Mouse (Mus musculus) midbrain, embryonic 10.5 days (tissue): ENCODE measurements around the gene Enthd1. TPM values are rescaled to one million over a fixed set of nuclear protein-coding genes. Genes with fewer than 3 reads are reported as not detected.
A peak's percentile ranks its signal among the peaks of the same experiment; 100 is the strongest.
"Not testable (repeated sequence)": the region's sequence is repeated elsewhere in the genome, so short reads cannot be mapped to it uniquely, and the experiment has no call there.

ENCODE experiments used
- DNase-seq: peaks from one replicate; pipeline ENCODE4 v3.0.0-alpha.2; 2017; ENCODE audit warnings: low spot score
- H3K27ac ChIP-seq: fragments of 300-500 bp; sonication (generic); replicated peaks from 2 replicates; pipeline ENCODE4 v1.5.1; 2016; ENCODE audit warnings: mild to moderate bottlenecking
- H3K27me3 ChIP-seq: fragments of 300-500 bp; sonication (generic); 2 replicates; pipeline ENCODE4 v1.6.1; 2016; ENCODE audit warnings: low read depth, mild to moderate bottlenecking; ENCODE audit not compliant: poor library complexity, severe bottlenecking
- H3K36me3 ChIP-seq: fragments of 300-500 bp; sonication (generic); 2 replicates; pipeline ENCODE4 v1.6.1; 2016; ENCODE audit warnings: mild to moderate bottlenecking, moderate library complexity
- H3K4me1 ChIP-seq: fragments of 300-500 bp; sonication (generic); 2 replicates; pipeline ENCODE4 v1.6.1; 2016
- H3K4me3 ChIP-seq: fragments of 300-500 bp; sonication (generic); 2 replicates; pipeline ENCODE4 v1.5.1; 2016; ENCODE audit warnings: mild to moderate bottlenecking, moderate library complexity
- H3K9me3 ChIP-seq: fragments of 300-500 bp; sonication (generic); replicated peaks from 2 replicates; pipeline ENCODE4 v1.6.1; 2016; ENCODE audit warnings: mild to moderate bottlenecking
- WGBS: fragments of 180-500 bp; shearing (Covaris S2); methylation state at CpG from one replicate; pipeline ENCODE4 v1.1.7; 2016; 5-methylcytosine and 5-hydroxymethylcytosine counted together
- polyA plus RNA-seq: library from polyadenylated mRNA; unstranded; fragments of >200 nt; fragmentation: Nextera tagmentation; extraction: Ambion mirVana; gene quantifications from 2 replicates; pipeline ENCODE4 v1.2.1, GENCODE M21; 2016

Enthd1 gene
- polyA plus RNA-seq, 1 experiment from 2014 or later, result not detected

DNA sequence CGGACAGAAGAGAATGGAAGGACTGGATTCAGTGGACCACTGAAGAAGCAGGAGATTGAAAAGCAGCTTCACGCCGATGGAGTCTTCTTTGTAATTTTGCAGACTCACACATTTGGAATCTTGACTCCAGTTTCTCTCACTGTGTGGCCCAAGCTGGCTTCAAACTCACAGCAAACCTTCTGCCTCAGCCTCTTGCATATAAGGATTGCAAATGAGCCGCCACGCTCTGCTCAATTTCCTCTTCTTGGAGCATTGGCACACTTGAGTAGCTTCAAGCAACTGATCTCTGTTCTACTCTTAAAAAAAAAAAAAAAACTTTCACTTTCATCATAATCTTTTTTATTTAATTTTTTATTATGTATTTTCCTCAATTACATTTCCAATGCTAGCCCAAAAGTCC lies 45.0 kb downstream of the Enthd1 start:
- WGBS, result 88% methylated on average over 5 of the region's 5 CpGs
- no peak for DNase-seq
- no peaks in the 10 kb centered on the region for H3K36me3 ChIP-seq
- no peaks in the 10 kb centered on the region for H3K9me3 ChIP-seq
- H3K4me1 ChIP-seq, result peaks cover 4% of the 10 kb centered on the region
- H3K4me3 ChIP-seq, result no peak overlapping the region
- no peaks in the 10 kb centered on the region for H3K27me3 ChIP-seq
- H3K27ac ChIP-seq, result no peak overlapping the region

DNA sequence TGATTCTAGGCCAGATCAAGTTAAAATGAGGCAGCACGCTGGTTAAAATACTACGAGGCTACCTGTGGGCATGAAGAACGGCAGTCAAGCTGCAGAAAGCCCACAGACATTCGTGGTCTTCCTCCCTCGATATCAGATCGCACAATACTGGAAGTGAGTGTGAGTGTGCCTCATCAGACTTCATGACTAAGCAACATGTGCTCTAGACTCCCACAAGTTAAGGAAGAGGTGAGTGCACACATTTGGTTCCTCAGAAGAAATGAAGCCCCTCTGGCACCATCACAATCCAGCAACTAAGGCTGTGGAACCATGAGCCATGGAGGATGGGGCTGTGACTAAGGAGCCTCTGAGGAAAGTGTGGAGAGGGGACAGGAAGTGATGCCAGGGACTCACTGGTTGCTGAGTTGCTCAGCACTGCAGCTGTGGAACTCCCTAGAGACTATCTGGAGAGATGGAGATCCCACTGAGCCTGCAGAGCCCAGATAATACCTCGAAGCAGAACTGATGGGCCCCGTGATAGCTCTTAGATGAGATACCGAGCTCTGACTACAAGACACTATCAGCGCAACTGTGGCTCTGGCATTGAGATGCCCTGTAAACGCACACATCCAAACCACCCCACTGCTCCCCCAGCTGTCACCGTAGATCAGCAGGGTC lies 46.3 kb downstream of the Enthd1 start:
- DNase-seq, result no peak
- no peak overlapping the region for H3K4me3 ChIP-seq
- H3K9me3 ChIP-seq, result no peaks in the 10 kb centered on the region
- no peaks in the 10 kb centered on the region for H3K36me3 ChIP-seq
- H3K4me1 ChIP-seq, result peaks cover 4% of the 10 kb centered on the region
- WGBS, result 90% methylated on average over 12 of the region's 12 CpGs
- H3K27me3 ChIP-seq, result no peaks in the 10 kb centered on the region
- H3K27ac ChIP-seq, result no peak overlapping the region

DNA sequence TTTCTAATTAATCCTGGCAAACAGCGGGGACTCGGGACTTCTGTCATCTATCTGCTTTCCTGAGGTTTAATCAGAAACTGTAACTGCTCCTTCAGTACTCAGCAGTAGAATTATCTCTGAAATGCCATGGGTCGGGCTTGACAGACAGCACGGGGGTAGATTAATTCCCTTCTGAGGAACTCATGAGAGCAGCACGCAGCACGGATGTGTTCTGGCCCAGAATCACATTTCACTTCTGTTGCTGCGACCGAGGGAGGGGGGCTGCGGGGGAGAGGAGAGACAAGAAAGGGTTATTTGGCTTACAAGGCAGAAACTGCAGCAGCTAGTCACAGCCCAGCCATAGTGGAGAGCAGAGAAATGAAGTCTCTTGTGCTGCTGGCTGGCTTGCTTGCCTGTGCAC lies 47.0 kb downstream of the Enthd1 start:
- Histone ChIP-seq H3K27ac (no peak overlapping the region), H3K4me3 (no peak overlapping the region), H3K4me1 (peaks cover 4% of the 10 kb centered on the region), H3K9me3 (no peaks in the 10 kb centered on the region), H3K27me3 (no peaks in the 10 kb centered on the region), H3K36me3 (no peaks in the 10 kb centered on the region)
- 64% methylated on average over 9 of the region's 9 CpGs for WGBS
- DNase-seq, result no peak

GRCm38 (mm10) chr15:80516525-80516924 lies 48.4 kb downstream of the Enthd1 start:
- H3K4me3 ChIP-seq, result no peak overlapping the region
- no peaks in the 10 kb centered on the region for H3K9me3 ChIP-seq
- no peak for DNase-seq
- no peaks in the 10 kb centered on the region for H3K36me3 ChIP-seq
- no peak overlapping the region for H3K27ac ChIP-seq
- H3K27me3 ChIP-seq, result no peaks in the 10 kb centered on the region
- peaks cover 4% of the 10 kb centered on the region for H3K4me1 ChIP-seq
- 90% methylated on average over 3 of the region's 3 CpGs for WGBS

DNA sequence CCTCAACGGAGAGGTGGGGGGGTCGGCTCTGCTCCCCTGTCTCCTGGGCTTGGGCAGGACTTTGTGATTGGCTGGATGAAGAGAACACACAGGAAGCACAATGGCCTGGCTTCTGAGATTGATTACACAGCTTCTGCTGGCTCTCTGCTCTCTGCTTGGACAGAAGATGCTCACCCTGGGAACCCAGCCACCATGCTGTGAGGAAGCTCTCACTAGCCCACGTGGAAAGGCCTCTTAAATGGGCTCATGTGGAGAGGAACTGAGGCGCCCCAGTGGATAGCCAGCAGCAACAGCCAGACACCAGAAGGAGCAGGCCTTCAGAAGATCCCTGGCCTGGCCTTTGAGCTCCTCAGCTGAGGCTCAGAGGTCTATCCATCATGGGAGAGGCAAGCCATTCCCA lies 59.9 kb downstream of the Enthd1 start:
- H3K4me1 ChIP-seq, result peaks cover 12% of the 10 kb centered on the region
- H3K27ac ChIP-seq, result peak overlapping the region; percentile 58
- no peak overlapping the region for H3K4me3 ChIP-seq
- H3K27me3 ChIP-seq, result no peaks in the 10 kb centered on the region
- DNase-seq, result peak; percentile 39
- no peaks in the 10 kb centered on the region for H3K36me3 ChIP-seq
- 21% methylated on average over 4 of the region's 4 CpGs for WGBS
- no peaks in the 10 kb centered on the region for H3K9me3 ChIP-seq

- not testable (repeated sequence) for H3K9me3 ChIP-seq, H3K27ac ChIP-seq, H3K36me3 ChIP-seq, H3K4me3 ChIP-seq, DNase-seq, H3K27me3 ChIP-seq
- WGBS, result 94% methylated on average over 4 of the region's 4 CpGs
- peaks cover 12% of the 10 kb centered on the region for H3K4me1 ChIP-seq
These were observed 61.8 kb downstream of the Enthd1 start for GRCm38 (mm10) chr15:80503155-80503554.

DNA sequence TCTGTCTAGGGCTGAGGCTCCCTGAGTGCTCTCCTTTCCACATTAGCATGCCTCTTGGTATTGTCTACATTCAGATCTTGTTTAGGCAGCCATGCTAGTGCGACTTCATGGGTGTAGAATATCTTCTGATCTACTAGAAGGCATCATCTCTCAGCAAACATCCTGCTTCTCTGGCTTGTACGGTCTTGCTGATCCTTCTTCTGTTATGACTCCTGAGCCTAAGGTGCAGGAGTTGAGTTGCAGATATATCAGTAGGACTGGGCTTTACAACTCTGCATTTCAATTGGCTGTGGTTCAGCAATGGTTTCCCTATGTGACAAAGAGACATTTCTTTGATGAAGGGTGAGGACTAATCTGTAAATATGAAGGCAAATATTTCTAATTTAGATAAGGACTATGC lies 62.2 kb downstream of the Enthd1 start:
- DNase-seq, result no peak
- WGBS, result 96% methylated on average over 2 of the region's 2 CpGs
- Histone ChIP-seq H3K27ac (no peak overlapping the region), H3K4me1 (peaks cover 12% of the 10 kb centered on the region), H3K36me3 (no peaks in the 10 kb centered on the region), H3K4me3 (no peak overlapping the region), H3K27me3 (no peaks in the 10 kb centered on the region), H3K9me3 (no peaks in the 10 kb centered on the region)

DNA sequence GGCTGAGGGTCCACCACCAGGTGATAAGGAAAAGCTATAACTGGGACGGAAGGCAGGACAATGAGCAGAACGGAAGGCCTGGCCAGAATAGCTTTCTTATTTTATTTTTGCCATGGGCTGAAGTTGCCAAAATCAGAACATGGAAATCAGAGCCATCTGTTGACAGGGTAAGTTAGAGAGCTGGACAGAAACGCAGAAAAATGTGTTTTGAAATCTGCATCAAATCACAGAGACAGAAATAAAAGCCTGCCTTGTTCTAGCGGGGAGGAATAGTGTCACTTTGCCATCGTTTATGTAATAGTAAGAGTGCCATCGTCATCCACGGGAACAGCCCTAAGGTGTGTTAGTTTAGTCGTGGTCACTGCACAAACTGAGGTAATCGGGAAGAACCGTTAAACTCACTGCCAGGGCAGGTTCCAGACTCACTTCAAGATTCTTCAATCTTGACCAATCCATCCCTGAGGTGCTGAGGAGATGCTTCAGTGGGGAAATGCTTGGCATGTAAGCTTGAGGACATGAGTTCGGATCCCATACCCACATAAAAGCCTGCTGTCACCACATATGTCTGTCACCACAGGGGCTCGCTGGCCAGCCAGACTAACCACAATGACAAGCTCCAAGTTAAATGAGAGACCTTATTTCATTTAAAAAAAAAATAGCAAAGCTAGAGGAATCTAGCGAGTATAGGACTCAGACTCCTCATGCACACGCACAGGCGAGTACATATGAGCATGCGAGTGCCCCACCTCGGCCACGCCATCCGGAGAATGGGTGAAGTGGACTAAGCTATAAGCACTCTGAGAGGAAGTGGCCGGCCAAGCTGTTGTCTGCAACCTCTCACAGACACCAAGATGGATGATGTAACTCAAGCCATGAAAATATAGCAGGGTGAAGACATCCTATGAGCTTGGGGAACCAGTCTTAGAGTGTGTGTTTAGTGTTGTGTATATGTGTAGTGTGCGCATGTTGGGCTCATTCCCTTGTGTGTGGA lies 63.6 kb downstream of the Enthd1 start:
- WGBS, result 92% methylated on average over 21 of the region's 21 CpGs
- Histone ChIP-seq H3K9me3 (no peaks in the 10 kb centered on the region), H3K4me1 (peaks cover 12% of the 10 kb centered on the region), H3K27ac (no peak overlapping the region), H3K36me3 (no peaks in the 10 kb centered on the region), H3K27me3 (no peaks in the 10 kb centered on the region), H3K4me3 (no peak overlapping the region)
- DNase-seq, result no peak

DNA sequence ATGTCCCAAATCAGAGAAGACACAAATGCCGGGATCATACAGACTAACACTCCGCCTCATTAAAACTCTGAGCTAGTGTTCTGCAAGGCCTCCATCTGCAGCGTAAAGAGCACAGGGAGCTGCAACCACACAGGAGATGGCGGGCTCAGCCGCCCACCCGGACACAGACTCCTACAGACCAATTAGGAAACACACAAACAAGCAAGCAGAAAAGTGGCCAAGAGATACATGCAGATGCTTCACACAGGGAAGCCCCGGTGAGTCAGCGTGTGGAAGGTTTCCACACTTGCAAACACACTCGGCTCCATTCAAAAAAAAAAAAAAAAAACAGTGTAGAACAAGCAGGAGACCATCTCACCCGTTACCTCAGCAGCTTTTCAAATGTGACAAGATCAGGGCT lies 64.5 kb downstream of the Enthd1 start:
- 85% methylated on average over 10 of the region's 10 CpGs for WGBS
- H3K9me3 ChIP-seq, result no peaks in the 10 kb centered on the region
- H3K4me3 ChIP-seq, result no peak overlapping the region
- H3K27me3 ChIP-seq, result peaks cover 3% of the 10 kb centered on the region; the same call in 1 of the 2 replicates
- no peaks in the 10 kb centered on the region for H3K36me3 ChIP-seq
- peaks cover 8% of the 10 kb centered on the region for H3K4me1 ChIP-seq
- no peak for DNase-seq
- H3K27ac ChIP-seq, result no peak overlapping the region

DNA sequence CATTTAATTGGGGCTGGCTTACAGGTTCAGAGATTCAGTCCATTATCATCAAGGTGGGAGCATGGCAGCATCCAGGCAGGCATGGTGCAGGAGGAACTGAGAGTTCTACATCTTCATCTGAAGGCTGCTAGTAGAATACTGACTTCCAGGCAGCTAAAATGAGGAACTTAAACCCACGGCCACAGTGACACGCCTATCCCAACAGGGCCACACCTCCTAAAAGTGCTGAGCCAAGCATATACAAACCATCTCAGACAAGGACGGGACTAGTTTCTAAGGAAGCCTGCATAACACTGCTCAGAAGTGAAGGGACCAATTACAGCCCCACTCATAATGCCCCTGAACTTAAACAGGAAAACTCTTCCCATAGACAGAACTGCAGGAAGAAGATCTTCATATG lies 67.2 kb downstream of the Enthd1 start:
- H3K27ac ChIP-seq, result not testable (repeated sequence)
- 75% methylated on average over 3 of the region's 3 CpGs for WGBS

GRCm38 (mm10) chr15:80491505-80491904 lies 73.5 kb downstream of the Enthd1 start:
- whole genome bisulfite sequencing, result 81% methylated on average over 4 of the region's 4 CpGs
- H3K27me3 ChIP-seq, result peaks cover 21% of the 10 kb centered on the region
- peaks cover 46% of the 10 kb centered on the region for H3K4me1 ChIP-seq
- 0 out of 2 replicates have a peak, but pooled peaks cover 4% of the 10 kb centered on the region for H3K9me3 ChIP-seq
- H3K27ac ChIP-seq, result no peak overlapping the region
- no peaks in the 10 kb centered on the region for H3K36me3 ChIP-seq
- H3K4me3 ChIP-seq, result no peak overlapping the region
- no peak for DNase-seq

More for the DNA sequence above, 67.2 kb downstream of the Enthd1 start:
- peaks cover 21% of the 10 kb centered on the region for H3K27me3 ChIP-seq
- not testable (repeated sequence) for H3K4me3 ChIP-seq, DNase-seq, H3K9me3 ChIP-seq, H3K36me3 ChIP-seq
- peaks cover 22% of the 10 kb centered on the region for H3K4me1 ChIP-seq

DNA sequence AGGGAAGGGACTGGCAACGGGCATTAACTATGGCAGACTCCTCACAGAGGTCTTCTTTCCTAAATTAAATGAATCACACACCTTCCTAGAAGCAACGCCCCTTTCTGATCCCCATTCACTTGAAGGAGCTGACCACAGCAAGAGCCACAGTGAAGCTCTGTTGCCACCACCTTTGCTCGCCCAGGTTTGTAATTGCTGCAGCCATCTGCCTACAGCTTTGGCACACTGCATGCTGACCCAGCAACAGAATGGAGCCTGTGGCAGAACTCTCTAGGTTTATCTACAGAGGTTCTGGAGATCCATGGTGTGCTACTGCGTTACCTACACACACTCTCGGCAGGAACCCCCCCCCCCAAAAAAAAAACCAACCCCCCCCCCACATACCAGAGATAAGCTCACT lies 74.8 kb downstream of the Enthd1 start:
- Histone ChIP-seq H3K36me3 (no peaks in the 10 kb centered on the region), H3K4me3 (no peak overlapping the region), H3K27ac (no peak overlapping the region), H3K9me3 (0 out of 2 replicates have a peak, but pooled peaks cover 4% of the 10 kb centered on the region), H3K27me3 (peaks cover 18% of the 10 kb centered on the region), H3K4me1 (peaks cover 50% of the 10 kb centered on the region)
- WGBS, result 88% methylated on average over 5 of the region's 5 CpGs
- DNase-seq, result no peak

DNA sequence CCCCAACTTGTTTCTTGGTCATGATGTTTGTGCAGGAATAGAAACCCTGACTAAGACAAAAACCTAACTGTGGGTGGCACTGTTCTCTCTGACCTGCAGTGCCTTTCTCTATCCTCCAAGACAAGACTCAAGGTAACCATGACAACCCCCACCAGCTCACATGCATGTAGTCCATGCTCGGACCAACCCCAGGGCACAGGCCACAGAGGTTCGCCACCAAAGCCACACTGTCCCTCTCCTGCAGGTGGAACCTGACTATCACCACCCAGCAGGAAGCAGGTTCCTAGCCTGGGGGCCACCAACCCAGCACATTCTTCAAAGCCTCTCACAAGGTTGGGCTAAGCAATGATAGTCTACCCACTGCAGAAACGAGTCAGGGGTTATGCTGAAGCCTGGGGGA lies 76.3 kb downstream of the Enthd1 start:
- H3K9me3 ChIP-seq, result 0 out of 2 replicates have a peak, but pooled peaks cover 4% of the 10 kb centered on the region
- no peaks in the 10 kb centered on the region for H3K36me3 ChIP-seq
- peaks cover 48% of the 10 kb centered on the region for H3K4me1 ChIP-seq
- peak; percentile 30 for DNase-seq
- H3K27me3 ChIP-seq, result peaks cover 5% of the 10 kb centered on the region; the same call in 1 of the 2 replicates
- 28% methylated on average over 3 of the region's 3 CpGs for WGBS
- 0 out of 2 replicates have a peak overlapping the region, but pooled peaks have one; percentile 13 for H3K27ac ChIP-seq
- H3K4me3 ChIP-seq, result no peak overlapping the region
